Mouse (Mus musculus): Measurements from ENCODE around the gene Zfp988. TPM values are rescaled to one million over a fixed set of nuclear protein-coding genes. Genes with fewer than 3 reads are reported as not detected.
"Not testable (repeated sequence)": the region's sequence is repeated elsewhere in the genome, so short reads cannot be mapped to it uniquely, and the experiment has no call there.

The Zfp988 gene
- total and polyA plus RNA-seq, 2 experiments from 2014 or later = 0.14 TPM; not detected in 1

DNA sequence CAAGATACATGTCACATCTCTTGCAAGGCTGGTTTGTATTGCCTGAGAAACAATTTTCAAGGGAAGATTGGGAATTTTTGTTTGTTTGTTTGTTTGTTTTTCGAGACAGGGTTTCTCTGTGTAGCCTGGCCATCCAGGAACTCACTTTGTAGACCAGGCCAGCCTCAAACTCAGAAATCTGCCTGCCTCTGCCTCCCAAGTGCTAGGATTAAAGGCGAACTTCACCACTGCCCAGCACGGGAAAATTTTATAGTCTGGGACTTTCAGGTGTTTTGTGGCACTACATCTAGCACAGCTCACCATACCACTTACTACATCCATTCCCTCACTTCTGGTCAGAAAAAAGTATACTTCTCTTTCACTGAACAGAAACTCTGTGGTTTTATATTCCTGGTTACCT is 50.6 kb downstream of the Zfp988 start:
- H3K27ac ChIP-seq (ENCODE audit: low read depth, low read length); H3K27me3 ChIP-seq (ENCODE audit: insufficient read depth, low read length); H3K4me3 ChIP-seq (ENCODE audit: low read depth, low read length); H3K4me1 ChIP-seq (ENCODE audit: insufficient read depth, low read length); H3K4me2 ChIP-seq (ENCODE audit: low read depth, low read length, poor library complexity, severe bottlenecking); H3K9ac ChIP-seq (replicated peaks; ENCODE audit: low read length, poor library complexity, severe bottlenecking); DNase-seq (ENCODE audit: low spot score); H3K36me3 ChIP-seq (ENCODE audit: insufficient read depth, low read length); ATAC-seq (ENCODE audit: low FRiP score): not testable (repeated sequence)
- H3K9me3 ChIP-seq (ENCODE audit: low read length) = peaks cover 10% of the 10 kb centered on the region
- no CpG with 5 or more reads among the region's 3 CpGs for WGBS

DNA sequence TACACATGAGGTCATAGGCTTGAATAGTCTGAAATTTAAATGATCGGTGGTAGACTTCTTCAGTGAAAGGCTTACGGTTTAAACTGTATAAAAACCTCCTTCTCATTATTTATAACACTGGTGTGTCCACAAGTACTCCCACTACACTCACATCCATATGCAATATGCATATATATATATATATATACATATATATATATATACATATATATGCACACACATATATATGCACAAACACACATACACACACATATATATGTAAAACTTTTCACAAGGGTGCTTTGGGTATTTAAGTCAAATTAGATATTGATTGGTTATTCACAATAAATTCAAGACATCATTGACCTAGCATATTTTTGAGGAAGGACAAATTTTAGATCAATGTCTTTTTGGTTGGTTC is 51.7 kb downstream of the Zfp988 start:
- not testable (repeated sequence) for H3K9ac ChIP-seq (replicated peaks; ENCODE audit: low read length, poor library complexity, severe bottlenecking); H3K4me1 ChIP-seq (ENCODE audit: insufficient read depth, low read length); H3K4me2 ChIP-seq (ENCODE audit: low read depth, low read length, poor library complexity, severe bottlenecking); H3K36me3 ChIP-seq (ENCODE audit: insufficient read depth, low read length); H3K4me3 ChIP-seq (ENCODE audit: low read depth, low read length); DNase-seq (ENCODE audit: low spot score); H3K9me3 ChIP-seq (ENCODE audit: low read length); H3K27ac ChIP-seq (ENCODE audit: low read depth, low read length); ATAC-seq (ENCODE audit: low FRiP score); H3K27me3 ChIP-seq (ENCODE audit: insufficient read depth, low read length)
- WGBS = no CpG with 5 or more reads among the region's 2 CpGs

DNA sequence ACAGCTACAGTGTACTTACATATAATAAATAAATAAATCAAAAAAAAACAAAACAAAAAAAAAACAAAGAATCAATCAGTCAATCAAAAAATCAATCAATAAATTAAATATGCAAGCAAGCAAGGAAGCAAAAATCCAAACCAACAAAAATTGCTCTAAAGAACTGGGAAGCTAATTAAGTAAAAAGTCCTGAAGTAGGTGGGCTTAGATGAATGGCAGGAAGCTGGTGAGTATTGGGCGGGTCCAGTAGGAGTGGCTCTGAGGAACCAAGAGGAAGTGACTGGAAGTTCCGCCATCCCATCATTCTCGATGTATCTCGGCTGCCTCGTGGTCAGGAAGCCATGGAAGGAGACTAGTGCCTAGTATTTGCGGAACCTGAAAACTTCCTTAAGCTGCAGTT is 55.5 kb downstream of the Zfp988 start, which contains the start of gene Zfp978:
Gene Zfp978, plus strand, starts transcription at position 301 of the 400 bp plus-strand sequence.
- WGBS = no CpG with 5 or more reads among the region's 6 CpGs
- DNase-seq (ENCODE audit: low spot score) = not testable (repeated sequence)

DNA sequence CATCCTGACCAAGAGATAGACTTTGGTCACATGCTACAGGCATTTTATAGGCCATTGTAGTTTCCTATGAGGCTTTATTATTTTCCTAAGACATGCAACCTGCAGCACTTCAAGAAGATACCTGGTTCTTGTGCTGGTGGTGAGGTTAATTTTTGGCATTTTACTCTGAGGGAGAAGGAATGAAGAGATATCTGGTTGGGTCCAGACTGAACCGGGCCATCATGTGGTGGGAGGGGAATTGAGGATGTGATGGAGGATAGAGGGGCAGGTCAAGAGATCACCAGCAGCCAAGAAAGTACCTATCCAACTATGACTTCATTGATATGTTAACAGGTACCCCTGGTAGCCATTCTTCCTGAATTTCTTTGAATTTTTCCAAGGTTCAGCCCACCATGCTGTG is 56.4 kb downstream of the Zfp988 start:
- not testable (repeated sequence) for H3K4me2 ChIP-seq (ENCODE audit: low read depth, low read length, poor library complexity, severe bottlenecking); H3K27ac ChIP-seq (ENCODE audit: low read depth, low read length); ATAC-seq (ENCODE audit: low FRiP score); H3K4me3 ChIP-seq (ENCODE audit: low read depth, low read length); H3K36me3 ChIP-seq (ENCODE audit: insufficient read depth, low read length); DNase-seq (ENCODE audit: low spot score); H3K9ac ChIP-seq (replicated peaks; ENCODE audit: low read length, poor library complexity, severe bottlenecking); H3K27me3 ChIP-seq (ENCODE audit: insufficient read depth, low read length); H3K9me3 ChIP-seq (ENCODE audit: low read length); H3K4me1 ChIP-seq (ENCODE audit: insufficient read depth, low read length)
- no CpG with 5 or more reads among the region's 1 CpGs for WGBS

More for the DNA sequence above, 55.5 kb downstream of the Zfp988 start, which contains the start of gene Zfp978:
- H3K27me3 ChIP-seq (ENCODE audit: insufficient read depth, low read length); H3K4me3 ChIP-seq (ENCODE audit: low read depth, low read length); H3K36me3 ChIP-seq (ENCODE audit: insufficient read depth, low read length); H3K9ac ChIP-seq (replicated peaks; ENCODE audit: low read length, poor library complexity, severe bottlenecking); ATAC-seq (ENCODE audit: low FRiP score); H3K9me3 ChIP-seq (ENCODE audit: low read length); H3K4me2 ChIP-seq (ENCODE audit: low read depth, low read length, poor library complexity, severe bottlenecking); H3K27ac ChIP-seq (ENCODE audit: low read depth, low read length); H3K4me1 ChIP-seq (ENCODE audit: insufficient read depth, low read length): not testable (repeated sequence)

DNA sequence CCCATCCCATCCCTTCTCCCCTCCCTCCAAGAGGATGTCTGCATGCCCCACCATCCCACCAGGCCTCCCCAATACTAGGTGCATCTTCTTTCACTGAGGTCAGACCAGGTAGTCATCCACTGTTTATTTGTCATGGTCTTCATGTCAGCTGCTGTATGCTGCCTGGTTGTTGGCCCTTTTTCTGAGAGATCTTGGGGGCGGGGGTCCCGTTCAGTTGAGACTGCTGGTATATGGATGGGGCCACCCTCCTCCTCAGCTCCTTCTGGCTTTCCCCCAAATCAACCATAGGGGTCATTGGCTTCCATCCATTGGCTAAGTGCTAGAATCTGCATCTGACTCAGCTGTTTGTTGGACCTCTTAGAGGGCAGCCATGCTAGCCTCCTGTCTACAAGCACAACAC is 64.1 kb downstream of the Zfp988 start:
- WGBS = no CpG with 5 or more reads among the region's 2 CpGs

DNA sequence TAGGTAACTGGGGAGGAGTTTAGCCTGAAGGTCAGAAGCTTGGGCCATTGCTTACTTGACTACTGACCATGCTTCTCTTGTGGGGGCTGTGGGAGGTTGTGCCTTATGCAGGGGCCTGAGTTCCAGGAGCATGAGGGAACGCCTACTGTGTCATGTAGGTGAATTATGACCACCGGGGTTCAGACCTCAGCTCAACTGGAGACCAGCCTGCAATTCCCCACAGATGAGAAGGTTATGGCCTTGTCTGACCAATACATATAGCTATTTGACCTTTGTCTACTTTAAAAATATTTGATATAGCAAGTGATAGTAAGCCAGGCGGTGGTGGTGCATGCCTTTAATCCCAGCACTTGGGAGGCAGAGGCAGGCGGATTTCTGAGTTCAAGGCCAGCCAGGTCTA is 77.7 kb downstream of the Zfp988 start:
- not testable (repeated sequence) for H3K9me3 ChIP-seq (ENCODE audit: low read length); H3K4me2 ChIP-seq (ENCODE audit: low read depth, low read length, poor library complexity, severe bottlenecking); H3K4me1 ChIP-seq (ENCODE audit: insufficient read depth, low read length); H3K27ac ChIP-seq (ENCODE audit: low read depth, low read length); DNase-seq (ENCODE audit: low spot score); ATAC-seq (ENCODE audit: low FRiP score); H3K36me3 ChIP-seq (ENCODE audit: insufficient read depth, low read length); H3K9ac ChIP-seq (replicated peaks; ENCODE audit: low read length, poor library complexity, severe bottlenecking); H3K27me3 ChIP-seq (ENCODE audit: insufficient read depth, low read length); H3K4me3 ChIP-seq (ENCODE audit: low read depth, low read length)
- WGBS = 83% methylated on average over 2 of the region's 4 CpGs

More for the DNA sequence above, 64.1 kb downstream of the Zfp988 start:
- not testable (repeated sequence) for H3K36me3 ChIP-seq (ENCODE audit: insufficient read depth, low read length); H3K9me3 ChIP-seq (ENCODE audit: low read length); H3K4me3 ChIP-seq (ENCODE audit: low read depth, low read length); H3K4me2 ChIP-seq (ENCODE audit: low read depth, low read length, poor library complexity, severe bottlenecking); H3K4me1 ChIP-seq (ENCODE audit: insufficient read depth, low read length); H3K27me3 ChIP-seq (ENCODE audit: insufficient read depth, low read length); DNase-seq (ENCODE audit: low spot score); H3K27ac ChIP-seq (ENCODE audit: low read depth, low read length); H3K9ac ChIP-seq (replicated peaks; ENCODE audit: low read length, poor library complexity, severe bottlenecking)
- ATAC-seq (ENCODE audit: low FRiP score) = peak; percentile 70

Other genes with a start within 250 kb of the Zfp988 start
- 4.1 and 5.7 TPM in 2 replicates for gene Zfp991, start 173.6 kb upstream of the Zfp988 start, total RNA-seq (2014; rRNA removed)
- gene Zfp991, start 173.6 kb upstream of the Zfp988 start, polyA plus RNA-seq (2015; fragmentation: Nextera tagmentation; extraction: Ambion mirVana) = 4.1 and 5.0 TPM in 2 replicates
- gene Zfp978, start 55.6 kb downstream of the Zfp988 start, total RNA-seq (2014; rRNA removed) = not detected in 2 replicates
- gene Zfp978, start 55.6 kb downstream of the Zfp988 start, polyA plus RNA-seq (2015; fragmentation: Nextera tagmentation; extraction: Ambion mirVana) = not detected in 2 replicates
- 3.3 and 8.1 TPM in 2 replicates for gene Zfp982, start 186.7 kb downstream of the Zfp988 start, total RNA-seq (2014; rRNA removed)
- gene Zfp982, start 186.7 kb downstream of the Zfp988 start, polyA plus RNA-seq (2015; fragmentation: Nextera tagmentation; extraction: Ambion mirVana) = 3.7 and 4.1 TPM in 2 replicates
- 1.4 and 2.1 TPM in 2 replicates for gene Gm16503, start 234.5 kb downstream of the Zfp988 start, total RNA-seq (2014; rRNA removed)
- gene Gm16503, start 234.5 kb downstream of the Zfp988 start, polyA plus RNA-seq (2015; fragmentation: Nextera tagmentation; extraction: Ambion mirVana) = 0.43 and 0.58 TPM in 2 replicates
- gene Zfp985, start 247.6 kb downstream of the Zfp988 start, total RNA-seq (2014; rRNA removed) = 0.11 TPM in 1 of 2 replicates, not detected in the other
- 0.14 and 0.17 TPM in 2 replicates for gene Zfp985, start 247.6 kb downstream of the Zfp988 start, polyA plus RNA-seq (2015; fragmentation: Nextera tagmentation; extraction: Ambion mirVana)